Mouse (Mus musculus) heart, postnatal 0 days (tissue): Measurements from ENCODE around the gene Gbf1. TPM values are rescaled to one million over a fixed set of nuclear protein-coding genes. Genes with fewer than 3 reads are reported as not detected.

Experiments
- ATAC-seq: fragments of 200-750 bp; cut with Nextera tagmentation; 2 replicates; pipeline ENCODE4 v1.8.0; 2017; ENCODE audit warnings: low read depth, moderate number of reproducible peaks, moderate library complexity; ENCODE audit not compliant: insufficient read depth
- DNase-seq: peaks from one replicate; pipeline ENCODE4 v3.0.0-alpha.2; 2016; ENCODE audit warnings: low spot score
- H3K27ac ChIP-seq: fragments of 300-500 bp; sonication (generic); 2 replicates; pipeline ENCODE4 v1.5.1; 2014; ENCODE audit warnings: low read depth, mild to moderate bottlenecking
- H3K27me3 ChIP-seq: fragments of 300-500 bp; sonication (generic); 2 replicates; pipeline ENCODE4 v1.6.1; 2014; ENCODE audit warnings: low read length, mixed read lengths; ENCODE audit not compliant: control insufficient read depth, insufficient read depth
- H3K36me3 ChIP-seq: fragments of 300-500 bp; sonication (generic); replicated peaks from 2 replicates; pipeline ENCODE4 v1.6.1; 2014; ENCODE audit warnings: low read length, mixed read lengths; ENCODE audit not compliant: control insufficient read depth, insufficient read depth
- H3K4me1 ChIP-seq: fragments of 300-500 bp; sonication (generic); 2 replicates; pipeline ENCODE4 v1.6.1; 2014; ENCODE audit warnings: antibody characterized with exemption; ENCODE audit not compliant: control insufficient read depth, insufficient read depth
- H3K4me2 ChIP-seq: fragments of 300-500 bp; sonication (generic); 2 replicates; pipeline ENCODE4 v1.6.1; 2014; ENCODE audit warnings: low read depth, mild to moderate bottlenecking, low read length, moderate library complexity
- H3K4me3 ChIP-seq: fragments of 300-500 bp; sonication (generic); 2 replicates; pipeline ENCODE4 v1.5.1; 2014; ENCODE audit warnings: low read depth, low read length
- H3K9ac ChIP-seq: fragments of 300-500 bp; sonication (generic); replicated peaks from 2 replicates; pipeline ENCODE4 v1.6.1; 2014; ENCODE audit warnings: low read depth, low read length, mixed read lengths
- H3K9me3 ChIP-seq: fragments of 300-500 bp; sonication (generic); replicated peaks from 2 replicates; pipeline ENCODE4 v1.6.1; 2016; ENCODE audit warnings: low read length; ENCODE audit not compliant: control insufficient read depth
- CTCF ChIP-seq: IDR thresholded peaks from 2 replicates; pipeline ENCODE4 v1.5.1; 2016; ENCODE audit warnings: antibody characterized with exemption, control low read depth, low read depth
- EP300 ChIP-seq: IDR thresholded peaks from 2 replicates; pipeline ENCODE4 v1.6.1; 2016; ENCODE audit warnings: antibody characterized with exemption, low read depth
- WGBS: fragments of 180-500 bp; shearing (Covaris S2); extraction: QIAGEN DNeasy Blood & Tissue Kit; methylation state at CpG from one replicate; pipeline ENCODE4 v1.1.7; 2014; 5-methylcytosine and 5-hydroxymethylcytosine counted together
- polyA plus RNA-seq: library from polyadenylated mRNA; unstranded; fragments of >200 nt; fragmentation: Nextera tagmentation; extraction: Ambion mirVana; gene quantifications from 2 replicates; pipeline ENCODE4 v1.2.1, GENCODE M21; 2015
- total RNA-seq: library from RNA; depleted of rRNA; stranded (reverse); fragments of >200 nt; gene quantifications from 2 replicates; pipeline ENCODE4 v1.2.3, GENCODE M21; 2014; ENCODE audit warnings: low replicate concordance

The Gbf1 gene
- total and polyA plus RNA-seq, 2 experiments from 2014 or later, result 27.5 to 39.7 TPM

DNA sequence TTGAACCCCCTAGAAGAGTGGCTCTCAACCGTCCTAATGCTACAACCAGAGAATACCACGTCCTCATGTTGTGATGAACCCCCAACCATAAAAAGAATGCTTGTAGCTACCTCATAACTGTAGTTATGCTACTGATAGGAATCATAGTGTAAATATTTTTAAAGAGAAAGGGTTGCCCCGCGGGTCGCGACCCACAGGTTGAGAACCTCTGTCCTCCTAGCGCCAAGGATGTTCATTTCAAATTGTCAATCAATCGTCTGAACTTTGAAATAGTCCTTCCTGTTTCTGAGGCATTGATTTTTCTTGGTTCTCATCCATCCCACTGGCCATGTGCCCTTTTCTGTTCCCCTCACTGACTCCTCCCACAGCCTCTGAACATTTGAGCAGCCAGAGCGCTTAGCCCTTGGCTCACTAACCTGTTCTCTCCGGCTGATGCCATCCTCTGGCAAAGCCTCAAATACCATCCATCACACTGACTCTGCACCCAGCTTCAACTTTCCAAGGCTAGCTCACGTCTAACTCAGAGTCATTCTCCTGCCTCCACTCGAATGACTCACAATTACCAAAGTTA lies 138.3 kb downstream of the Gbf1 start:
- 58% methylated on average over 12 of the region's 12 CpGs for WGBS
- Histone ChIP-seq H3K9ac (no peak overlapping the region), H3K27ac (no peak overlapping the region), H3K9me3 (no peaks in the 10 kb centered on the region), H3K4me1 (no peaks in the 10 kb centered on the region), H3K4me2 (no peak overlapping the region), H3K36me3 (peaks cover 15% of the 10 kb centered on the region), H3K27me3 (0 out of 2 replicates have a peak, but pooled peaks cover 5% of the 10 kb centered on the region), H3K4me3 (no peak overlapping the region)
- ATAC-seq (no peak), DNase-seq (no peak)
- TF ChIP-seq CTCF (no peak), EP300 (no peak)

DNA sequence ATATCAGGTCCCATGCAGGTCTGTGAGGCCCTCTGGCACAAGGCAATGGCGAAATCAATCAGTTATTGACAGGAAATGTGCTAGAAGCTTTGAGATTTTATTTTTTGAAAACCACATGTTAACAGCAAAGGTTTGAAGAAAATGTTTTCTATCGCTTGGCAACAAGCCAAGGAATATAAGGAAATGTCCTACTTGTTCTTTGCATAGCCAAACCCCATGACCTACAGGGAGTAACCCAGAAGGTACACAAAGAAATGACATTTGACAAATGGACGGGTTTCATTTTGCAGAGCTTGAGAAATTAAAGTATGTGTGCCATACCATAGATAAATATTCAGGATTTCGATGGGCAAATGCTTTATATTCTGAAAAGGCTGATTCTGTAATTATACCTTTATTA lies 144.6 kb downstream of the Gbf1 start:
- TF ChIP-seq EP300, result no peak
- no peak for TF ChIP-seq CTCF
- no peak overlapping the region for H3K9ac ChIP-seq
- no peak for ATAC-seq

DNA sequence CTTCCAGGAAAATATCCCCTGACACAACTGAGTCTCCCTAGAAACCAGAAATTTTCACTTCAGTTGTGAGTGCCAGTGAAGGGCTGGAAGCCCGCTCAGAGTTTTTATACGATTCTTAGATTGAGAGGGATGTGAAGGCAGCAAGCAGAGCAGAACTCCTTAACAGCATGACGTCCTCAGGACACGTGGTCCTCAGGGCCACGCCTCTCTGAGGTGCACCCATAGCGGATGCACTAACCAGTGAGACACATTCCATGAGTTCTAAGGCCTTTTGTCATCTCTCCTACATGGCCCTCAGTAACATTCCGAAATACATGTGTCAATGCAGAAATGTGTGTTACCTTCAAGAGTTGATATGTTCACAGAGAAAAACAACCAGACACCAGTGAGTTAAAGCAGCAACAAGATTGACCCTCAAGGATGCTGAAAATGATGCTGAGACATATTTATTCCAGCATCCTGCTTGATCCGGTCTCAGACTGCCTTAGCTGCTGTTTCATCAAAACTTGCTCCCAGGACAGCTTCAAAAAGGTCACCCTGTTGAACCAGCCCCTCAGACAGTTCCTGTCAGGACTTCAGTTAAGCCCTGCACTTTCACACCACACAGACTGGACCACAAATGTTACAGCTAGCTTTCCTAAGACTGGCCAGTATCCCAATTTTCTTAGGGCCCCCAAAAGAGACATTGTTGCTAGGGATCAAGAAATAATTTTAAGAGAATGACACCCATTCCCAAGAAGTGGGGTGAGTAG lies 148.2 kb downstream of the Gbf1 start:
- Histone ChIP-seq H3K4me3 (no peak overlapping the region), H3K4me2 (no peak overlapping the region), H3K9ac (no peak overlapping the region), H3K27me3 (no peaks in the 10 kb centered on the region), H3K36me3 (no peaks in the 10 kb centered on the region), H3K4me1 (no peaks in the 10 kb centered on the region), H3K27ac (no peak overlapping the region), H3K9me3 (no peaks in the 10 kb centered on the region)
- TF ChIP-seq EP300 (no peak), CTCF (no peak)
- DNase-seq (no peak), ATAC-seq (no peak)
- 38% methylated on average over 8 of the region's 8 CpGs for WGBS

More for the DNA sequence above, 144.6 kb downstream of the Gbf1 start:
- Histone ChIP-seq H3K36me3 (no peaks in the 10 kb centered on the region), H3K4me3 (no peak overlapping the region), H3K4me2 (no peak overlapping the region), H3K27ac (no peak overlapping the region), H3K27me3 (0 out of 2 replicates have a peak, but pooled peaks cover 5% of the 10 kb centered on the region), H3K4me1 (no peaks in the 10 kb centered on the region), H3K9me3 (no peaks in the 10 kb centered on the region)
- WGBS, result 55% methylated on average over 4 of the region's 4 CpGs
- no peak for DNase-seq

DNA sequence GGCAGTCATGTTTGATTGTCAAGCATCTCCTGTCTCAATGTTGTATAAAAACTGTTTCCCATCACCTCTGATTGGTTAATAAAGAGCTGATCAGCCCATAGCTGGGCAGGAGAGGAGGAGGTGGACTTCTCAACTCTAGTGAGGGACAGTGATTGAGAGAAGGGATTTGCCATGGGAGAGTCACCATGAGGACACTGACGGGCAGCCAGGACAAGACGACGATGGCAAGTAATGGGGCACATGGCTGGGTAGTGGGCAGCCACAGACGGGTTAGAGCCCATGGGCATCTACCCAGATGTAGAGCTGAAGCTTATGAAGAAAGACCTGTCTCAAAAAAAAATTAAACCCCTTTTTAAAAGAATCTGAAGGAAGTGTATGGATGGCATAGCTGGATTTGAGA lies 150.2 kb downstream of the Gbf1 start:
- Histone ChIP-seq H3K4me2 (no peak overlapping the region), H3K4me1 (peaks cover 6% of the 10 kb centered on the region; the same call in 1 of the 2 replicates), H3K27ac (no peak overlapping the region), H3K36me3 (peaks cover 9% of the 10 kb centered on the region), H3K9ac (no peak overlapping the region), H3K27me3 (no peaks in the 10 kb centered on the region), H3K9me3 (no peaks in the 10 kb centered on the region), H3K4me3 (no peak overlapping the region)
- ATAC-seq (no peak), DNase-seq (no peak)
- no peak for TF ChIP-seq CTCF
- no peak for TF ChIP-seq EP300
- 81% methylated on average over 4 of the region's 4 CpGs for WGBS

DNA sequence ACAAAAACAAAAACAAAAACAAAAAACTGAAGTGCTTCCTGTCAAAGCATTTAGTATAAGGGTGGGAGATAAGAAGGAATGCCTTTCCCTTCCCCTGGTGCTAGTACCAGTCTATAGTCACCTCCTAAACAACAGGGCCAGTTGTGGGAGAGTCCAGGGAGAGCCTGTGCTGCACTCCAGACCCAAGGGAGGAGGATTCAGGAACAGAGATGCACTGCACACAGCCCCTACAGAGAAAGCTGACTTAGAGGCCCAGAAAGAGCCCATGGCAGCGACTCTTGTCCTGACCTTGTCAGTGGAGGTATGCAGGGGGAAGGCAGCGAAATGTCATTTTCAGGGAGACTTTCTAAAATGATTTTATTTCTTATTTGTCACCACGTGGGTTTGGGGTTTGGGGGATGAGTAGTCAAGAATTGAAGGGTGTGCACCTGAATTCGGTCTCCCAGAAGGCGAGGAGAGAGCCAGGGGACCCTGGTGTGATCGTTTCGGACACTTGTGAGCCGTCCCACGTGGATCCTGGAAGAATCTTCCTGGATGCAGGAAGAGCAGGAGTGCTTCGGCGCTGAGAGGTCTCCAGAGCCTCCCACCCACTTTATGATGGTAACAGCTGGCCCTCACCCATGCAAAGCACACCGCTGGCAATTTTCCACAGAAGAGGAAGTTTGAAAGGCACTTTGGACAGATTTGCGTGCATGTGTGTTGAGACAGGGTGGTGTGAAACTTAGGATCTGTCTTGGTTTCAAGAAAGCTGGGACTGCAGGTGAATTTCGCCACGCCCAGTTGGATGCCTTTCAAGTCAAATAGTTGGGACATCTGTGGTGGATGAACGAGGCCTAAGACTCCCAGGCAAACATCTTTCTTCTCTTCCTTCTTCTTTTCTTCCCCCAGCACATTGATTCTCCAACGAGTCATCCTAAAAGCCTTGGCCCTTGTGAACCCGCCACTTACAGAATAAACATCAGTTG lies 151.2 kb downstream of the Gbf1 start:
- Histone ChIP-seq H3K36me3 (peaks cover 15% of the 10 kb centered on the region), H3K27me3 (no peaks in the 10 kb centered on the region), H3K9ac (0 out of 2 replicates have a peak overlapping the region, but pooled peaks have one; percentile 53), H3K4me2 (peak overlapping the region; percentile 94), H3K4me1 (peaks cover 6% of the 10 kb centered on the region; the same call in 1 of the 2 replicates), H3K27ac (peak overlapping the region; percentile 81; the same call in 1 of the 2 replicates), H3K4me3 (peak overlapping the region; percentile 76), H3K9me3 (no peaks in the 10 kb centered on the region)
- no peak for DNase-seq
- no peak for ATAC-seq
- TF ChIP-seq CTCF, result no peak
- 54% methylated on average over 18 of the region's 18 CpGs for WGBS
